Mouse (Mus musculus) embryonic facial prominence, embryonic 11.5 days (tissue): ENCODE results near the gene Pkn3. TPM values are rescaled to one million over a fixed set of nuclear protein-coding genes. Genes with fewer than 3 reads are reported as not detected.

Experiments used
- ATAC-seq: fragments of 200-750 bp; cut with Nextera tagmentation; replicated peaks from 2 replicates; pipeline ENCODE4 v1.8.0; 2017; ENCODE audit warnings: low read depth; ENCODE audit not compliant: insufficient number of reproducible peaks, low FRiP score, low TSS enrichment
- DNase-seq: peaks from one replicate; pipeline ENCODE4 v3.0.0-alpha.2; 2015; ENCODE audit warnings: low spot score
- H3K27ac ChIP-seq: fragments of 300-500 bp; sonication (generic); replicated peaks from 2 replicates; pipeline ENCODE4 v1.5.1; 2014; ENCODE audit warnings: mild to moderate bottlenecking, low read depth, low read length, control low read depth
- H3K27me3 ChIP-seq: fragments of 300-500 bp; sonication (generic); 2 replicates; pipeline ENCODE4 v1.6.1; 2014; ENCODE audit warnings: mild to moderate bottlenecking, low read length, moderate library complexity, mixed read lengths; ENCODE audit not compliant: control insufficient read depth, insufficient read depth
- H3K36me3 ChIP-seq: fragments of 300-500 bp; sonication (generic); replicated peaks from 2 replicates; pipeline ENCODE4 v1.6.1; 2014; ENCODE audit warnings: low read depth, mild to moderate bottlenecking, low read length, moderate library complexity, mixed read lengths; ENCODE audit not compliant: control insufficient read depth, insufficient read depth
- H3K4me1 ChIP-seq: fragments of 300-500 bp; sonication (generic); 2 replicates; pipeline ENCODE4 v1.6.1; 2014; ENCODE audit warnings: low read length, mixed read lengths; ENCODE audit not compliant: control insufficient read depth, insufficient read depth
- H3K4me2 ChIP-seq: fragments of 300-500 bp; sonication (generic); 2 replicates; pipeline ENCODE4 v1.6.1; 2014; ENCODE audit warnings: low read depth, mild to moderate bottlenecking, control low read depth, low read length, moderate library complexity
- H3K4me3 ChIP-seq: fragments of 300-500 bp; sonication (generic); 2 replicates; pipeline ENCODE4 v1.5.1; 2014; ENCODE audit warnings: low read depth, low read length, control low read depth
- H3K9ac ChIP-seq: fragments of 300-500 bp; sonication (generic); replicated peaks from 2 replicates; pipeline ENCODE4 v1.6.1; 2014; ENCODE audit warnings: mild to moderate bottlenecking, control low read depth, low read length
- H3K9me3 ChIP-seq: fragments of 300-500 bp; sonication (generic); replicated peaks from 2 replicates; pipeline ENCODE4 v1.6.1; 2016; ENCODE audit warnings: mild to moderate bottlenecking, low read length, inconsistent platforms, mixed read lengths; ENCODE audit not compliant: control insufficient read depth
- WGBS: fragments of 180-500 bp; shearing (Covaris S2); extraction: QIAGEN DNeasy Blood & Tissue Kit; methylation state at CpG from one replicate; pipeline ENCODE4 v1.1.7; 2014; 5-methylcytosine and 5-hydroxymethylcytosine counted together
- polyA plus RNA-seq: library from polyadenylated mRNA; unstranded; fragments of >200 nt; fragmentation: Nextera tagmentation; extraction: Ambion mirVana; gene quantifications from 2 replicates; pipeline ENCODE4 v1.2.1, GENCODE M21; 2014

Gene Pkn3
- polyA plus RNA-seq, 1 experiment from 2014 or later, result 8.8 TPM

- WGBS, result 48% methylated on average over 6 of the region's 6 CpGs
- Histone ChIP-seq H3K27me3 (no peaks in the 10 kb centered on the region), H3K27ac (no peak overlapping the region), H3K4me3 (peak overlapping the region; percentile 70; the same call in 1 of the 2 replicates), H3K9ac (0 out of 2 replicates have a peak overlapping the region, but pooled peaks have one; percentile 68), H3K4me2 (peak overlapping the region; percentile 66; the same call in 1 of the 2 replicates), H3K4me1 (no peaks in the 10 kb centered on the region), H3K9me3 (no peaks in the 10 kb centered on the region), H3K36me3 (no peaks in the 10 kb centered on the region; the same call in 1 of the 2 replicates)
- ATAC-seq (no peak), DNase-seq (no peak)
Observed at GRCm38 (mm10) chr2:30092280-30092918, 14.9 kb downstream of the Pkn3 start.

- ATAC-seq, result peak; percentile 90
- Histone ChIP-seq H3K9me3 (no peaks in the 10 kb centered on the region), H3K27me3 (no peaks in the 10 kb centered on the region), H3K4me1 (no peaks in the 10 kb centered on the region), H3K9ac (peak within 1 kb of the TSS; percentile 68), H3K27ac (0 out of 2 replicates have a peak within 1 kb of the TSS, but pooled peaks have one; percentile 10), H3K36me3 (no peaks in the 10 kb centered on the region; the same call in 1 of the 2 replicates), H3K4me2 (peak within 1 kb of the TSS; percentile 66), H3K4me3 (peak within 1 kb of the TSS; percentile 70)
- peak; percentile 95 for DNase-seq
- WGBS, result under 1% methylated on average over 50 of the region's 51 CpGs
Observed at GRCm38 (mm10) chr2:30093471-30094207, 16.2 kb downstream of the Pkn3 start, which contains the start of gene Zdhhc12. Gene Zdhhc12, minus strand, starts transcription at chr2:30093648.

- H3K9ac ChIP-seq, result peak overlapping the region; percentile 68
- ATAC-seq (no peak), DNase-seq (no peak)
- H3K4me2 ChIP-seq, result peak overlapping the region; percentile 66
- H3K9me3 ChIP-seq, result no peaks in the 10 kb centered on the region
- WGBS, result 2% methylated on average over 13 of the region's 13 CpGs
- H3K27me3 ChIP-seq, result no peaks in the 10 kb centered on the region
- no peaks in the 10 kb centered on the region; the same call in 1 of the 2 replicates for H3K36me3 ChIP-seq
- H3K27ac ChIP-seq, result 0 out of 2 replicates have a peak overlapping the region, but pooled peaks have one; percentile 10
- peak overlapping the region; percentile 70 for H3K4me3 ChIP-seq
- no peaks in the 10 kb centered on the region for H3K4me1 ChIP-seq
Observed at GRCm38 (mm10) chr2:30094208-30094588, 16.7 kb downstream of the Pkn3 start.

GRCm38 (mm10) chr2:30095882-30096527 lies 18.5 kb downstream of the Pkn3 start:
- H3K4me3 ChIP-seq, result no peak overlapping the region
- no peak overlapping the region for H3K27ac ChIP-seq
- no peak overlapping the region for H3K4me2 ChIP-seq
- H3K27me3 ChIP-seq, result no peaks in the 10 kb centered on the region
- no peaks in the 10 kb centered on the region for H3K36me3 ChIP-seq
- H3K9me3 ChIP-seq, result no peaks in the 10 kb centered on the region
- H3K9ac ChIP-seq, result no peak overlapping the region
- WGBS, result 86% methylated on average over 2 of the region's 2 CpGs
- H3K4me1 ChIP-seq, result no peaks in the 10 kb centered on the region
- ATAC-seq (no peak), DNase-seq (peak; percentile 66)

- H3K4me2 ChIP-seq, result no peak overlapping the region
- no peaks in the 10 kb centered on the region for H3K4me1 ChIP-seq
- no peak overlapping the region for H3K9ac ChIP-seq
- H3K36me3 ChIP-seq, result no peaks in the 10 kb centered on the region; the same call in 1 of the 2 replicates
- H3K27ac ChIP-seq, result no peak overlapping the region
- DNase-seq (no peak), ATAC-seq (no peak)
- H3K4me3 ChIP-seq, result no peak overlapping the region
- 69% methylated on average over 4 of the region's 4 CpGs for WGBS
- no peaks in the 10 kb centered on the region for H3K9me3 ChIP-seq
- H3K27me3 ChIP-seq, result no peaks in the 10 kb centered on the region
Observed at GRCm38 (mm10) chr2:30100214-30100613, 22.7 kb downstream of the Pkn3 start.

- H3K4me2 ChIP-seq, result no peak overlapping the region
- no peaks in the 10 kb centered on the region for H3K27me3 ChIP-seq
- H3K9me3 ChIP-seq, result no peaks in the 10 kb centered on the region
- peak; percentile 62 for DNase-seq
- ATAC-seq, result no peak
- no peak overlapping the region for H3K4me3 ChIP-seq
- H3K4me1 ChIP-seq, result no peaks in the 10 kb centered on the region
- H3K36me3 ChIP-seq, result peaks cover 3% of the 10 kb centered on the region; the same call in 1 of the 2 replicates
- no peak overlapping the region for H3K9ac ChIP-seq
- no peak overlapping the region for H3K27ac ChIP-seq
Observed at GRCm38 (mm10) chr2:30106364-30106763, 28.9 kb downstream of the Pkn3 start.

- peaks cover 3% of the 10 kb centered on the region; the same call in 1 of the 2 replicates for H3K36me3 ChIP-seq
- DNase-seq (no peak), ATAC-seq (no peak)
- no peak overlapping the region for H3K4me3 ChIP-seq
- H3K9ac ChIP-seq, result no peak overlapping the region
- H3K4me2 ChIP-seq, result no peak overlapping the region
- no peaks in the 10 kb centered on the region for H3K9me3 ChIP-seq
- 95% methylated on average over 5 of the region's 5 CpGs for WGBS
- no peak overlapping the region for H3K27ac ChIP-seq
- no peaks in the 10 kb centered on the region for H3K4me1 ChIP-seq
- no peaks in the 10 kb centered on the region for H3K27me3 ChIP-seq
Observed at GRCm38 (mm10) chr2:30107646-30108045, 30.2 kb downstream of the Pkn3 start.
